9 mouse cellular contexts compared by ENCODE assay signal in genomic region chr4:147935904-147936303, GRCm38 (mm10). TPM values are rescaled to one million over a fixed set of nuclear protein-coding genes. Genes with fewer than 3 reads are reported as not detected.
DNase-seq lines count a peak whose midpoint lies in the region; ATAC-seq and TF ChIP-seq lines count a peak whose summit lies in the region.
"Had no signal": no experiment of that assay in that cellular context is flagged by ENCODE, and none has a peak within 500 bp of the region (broad histone marks: within the 10 kb centered on the region; RNA-seq: fewer than 3 reads in every experiment).

No protein-coding gene starts in this region.

- no peaks in the 10 kb centered on the region for H3K9me3 ChIP-seq in heart, embryonic 11.5 days (replicated peaks; ENCODE audit: control insufficient read depth, low read length)
- H3K9me3 ChIP-seq in E14TG2a.4 (ENCODE audit: low read length): no peaks in the 10 kb centered on the region
- H3K9me3 ChIP-seq in forebrain, embryonic 16.5 days (ENCODE audit: control insufficient read depth, low read length): no peaks in the 10 kb centered on the region

- DNase-seq in heart, postnatal 36 days: no peak
- DNase-seq in cerebellum, adult 9-10 months: no peak
- no peak for DNase-seq in left cerebral cortex, adult 18-20 months (ENCODE audit: low spot score in 2 of 2)
- no peak for DNase-seq in left cerebral cortex, adult 9 months (ENCODE audit: low spot score in 2 of 2)

- H3K4me1 ChIP-seq in heart, embryonic 11.5 days (ENCODE audit: control insufficient read depth, insufficient read depth, low read length): peaks cover 6% of the 10 kb centered on the region; the same call in 1 of the 2 replicates
- H3K4me1 ChIP-seq in E14TG2a.4 (replicated peaks; ENCODE audit: low read depth, low read length): peaks cover 69% of the 10 kb centered on the region
- peaks cover 16% of the 10 kb centered on the region for H3K4me1 ChIP-seq in forebrain, embryonic 16.5 days (replicated peaks; ENCODE audit: control insufficient read depth, insufficient read depth, low read length)

- intact Hi-C loops in heart, postnatal 36 days (cut with DNase I): loop anchor here (2.0 kb wide), 1 partner anchor 31 kb away; the partner anchor contains the start of gene Mfn2

- peak overlapping the region; percentile 72 for H3K4me3 ChIP-seq in heart, embryonic 11.5 days (ENCODE audit: low read depth, low read length)
- peak overlapping the region; percentile 87 for H3K4me3 ChIP-seq in E14TG2a.4 (replicated peaks; ENCODE audit: low read length)
- peak overlapping the region; percentile 51 for H3K4me3 ChIP-seq in forebrain, embryonic 16.5 days (replicated peaks; ENCODE audit: low read length)
- peak overlapping the region; percentile 86 for H3K4me3 ChIP-seq in macrophage (ENCODE audit: inconsistent target)

- H3K4me2 ChIP-seq in heart, embryonic 11.5 days: peak overlapping the region; percentile 87
- peak overlapping the region; percentile 97 for H3K4me2 ChIP-seq in forebrain, embryonic 16.5 days (ENCODE audit: low read length)

- H3K9ac ChIP-seq in heart, embryonic 11.5 days (ENCODE audit: low read depth, low read length): peak overlapping the region; percentile 88
- H3K9ac ChIP-seq in forebrain, embryonic 16.5 days (replicated peaks; ENCODE audit: low read depth, low read length): peak overlapping the region; percentile 58

- H3K36me3 ChIP-seq in heart, embryonic 11.5 days (ENCODE audit: control insufficient read depth, insufficient read depth, low read length): peaks cover 4% of the 10 kb centered on the region
- peaks cover 22% of the 10 kb centered on the region for H3K36me3 ChIP-seq in E14TG2a.4 (ENCODE audit: insufficient read depth, low read length)
- no peaks in the 10 kb centered on the region for H3K36me3 ChIP-seq in forebrain, embryonic 16.5 days (ENCODE audit: control insufficient read depth, insufficient read depth)
- peaks cover 20% of the 10 kb centered on the region for H3K36me3 ChIP-seq in macrophage (ENCODE audit: inconsistent target)

- WGBS in heart, embryonic 11.5 days (ENCODE audit: insufficient replicate concordance): 16% methylated on average over 9 of the region's 9 CpGs
- 24% methylated on average over 9 of the region's 9 CpGs for WGBS in forebrain, embryonic 16.5 days
- 40% methylated on average over 9 of the region's 9 CpGs for WGBS in macrophage (ENCODE audit: missing documents)

- no peak for ATAC-seq in heart, embryonic 11.5 days (replicated peaks; ENCODE audit: insufficient number of reproducible peaks, low FRiP score, low TSS enrichment)
- ATAC-seq in forebrain, embryonic 16.5 days: no peak

- H3K27ac ChIP-seq in heart, embryonic 11.5 days (ENCODE audit: low read depth, low read length): peak overlapping the region; percentile 80; the same call in 1 of the 2 replicates
- H3K27ac ChIP-seq in forebrain, embryonic 16.5 days (ENCODE audit: low read length): no peak overlapping the region
- H3K27ac ChIP-seq in macrophage: peak overlapping the region; percentile 96

- H3K27me3 ChIP-seq in heart, embryonic 11.5 days (ENCODE audit: control insufficient read depth, insufficient read depth, low read length): no peaks in the 10 kb centered on the region
- H3K27me3 ChIP-seq in E14TG2a.4 (ENCODE audit: insufficient read depth, low read length): peaks cover 8% of the 10 kb centered on the region; the same call in 1 of the 2 replicates
- no peaks in the 10 kb centered on the region for H3K27me3 ChIP-seq in forebrain, embryonic 16.5 days (replicated peaks; ENCODE audit: control insufficient read depth, insufficient read depth, low read length)

- no peak for TF ChIP-seq CTCF in E14TG2a.4 (conservative IDR thresholded peaks at IDR 0.05; ENCODE audit: low read length)

- peaks cover 55% of the 10 kb centered on the region for H3K79me2 ChIP-seq in macrophage (ENCODE audit: inconsistent target)

RNA-seq across cellular contexts. Expression of gene Plod1, which starts 0.7 kb away (rescaled TPM):
- polyA plus RNA-seq in heart, embryonic 11.5 days (2014; fragmentation: Nextera tagmentation; extraction: Ambion mirVana): 40.1 and 50.2 TPM in 2 replicates
- 10 to 100 TPM; 71.3 to 89.9 TPM for total RNA-seq in heart, postnatal 36 days (2021)
- 16.3 and 18.1 TPM in 2 replicates for polyA plus RNA-seq in forebrain, embryonic 16.5 days (2015; fragmentation: Nextera tagmentation; extraction: Ambion mirVana)
- total RNA-seq in macrophage (2018; cell fraction: chromatin; rRNA removed): 100 to 1,000 TPM in 14 of 26 experiments, 10 to 100 TPM in 12; 40.1 to 217 (median 115) TPM
- total RNA-seq in macrophage (2018; cell fraction: cytosol; rRNA removed): 100 to 1,000 TPM; 112 to 222 (median 172) TPM
- 100 to 1,000 TPM; 137 to 399 (median 260) TPM for total RNA-seq in macrophage (2018; cell fraction: nucleus; rRNA removed)
- 144 to 203 TPM (median 190 TPM) in 3 replicates for polyA plus RNA-seq in macrophage (2018)
- total RNA-seq in left cerebral cortex, adult 18-20 months (2021): 10 to 100 TPM; 12.1 to 12.6 TPM

RNA-seq across cellular contexts. Expression of gene 2510039O18Rik, which starts 4.8 kb away (rescaled TPM):
- polyA plus RNA-seq in heart, embryonic 11.5 days (2014; fragmentation: Nextera tagmentation; extraction: Ambion mirVana): 16.4 and 16.5 TPM in 2 replicates
- total RNA-seq in heart, postnatal 36 days (2021): 10 to 100 TPM; 37.2 to 41.2 TPM
- 10.0 and 11.2 TPM in 2 replicates for polyA plus RNA-seq in forebrain, embryonic 16.5 days (2015; fragmentation: Nextera tagmentation; extraction: Ambion mirVana)
- total RNA-seq in macrophage (2018; cell fraction: chromatin; rRNA removed): 10 to 100 TPM in 22 of 26 experiments, 1 to 10 TPM in 4; 3.6 to 36.9 (median 22.2) TPM
- 10 to 100 TPM; 45.3 to 80.5 (median 62.6) TPM for total RNA-seq in macrophage (2018; cell fraction: cytosol; rRNA removed)
- total RNA-seq in macrophage (2018; cell fraction: nucleus; rRNA removed): 100 to 1,000 TPM in 6 of 26 experiments, 10 to 100 TPM in 20; 39.2 to 130 (median 80.1) TPM
- 39.1 to 67.9 TPM (median 59.0 TPM) in 3 replicates for polyA plus RNA-seq in macrophage (2018)
- total RNA-seq in left cerebral cortex, adult 18-20 months (2021): 10 to 100 TPM; 29.6 to 32.6 TPM

RNA-seq across cellular contexts. Expression of gene Mfn2, which starts 31.4 kb away (rescaled TPM):
- polyA plus RNA-seq in heart, embryonic 11.5 days (2014; fragmentation: Nextera tagmentation; extraction: Ambion mirVana): 61.8 and 95.4 TPM in 2 replicates
- 100 to 1,000 TPM; 670 to 699 TPM for total RNA-seq in heart, postnatal 36 days (2021)
- polyA plus RNA-seq in forebrain, embryonic 16.5 days (2015; fragmentation: Nextera tagmentation; extraction: Ambion mirVana): 82.4 and 90.7 TPM in 2 replicates
- total RNA-seq in macrophage (2018; cell fraction: chromatin; rRNA removed): 10 to 100 TPM; 11.2 to 44.6 (median 29.1) TPM
- 10 to 100 TPM; 30.0 to 43.9 (median 38.2) TPM for total RNA-seq in macrophage (2018; cell fraction: cytosol; rRNA removed)
- total RNA-seq in macrophage (2018; cell fraction: nucleus; rRNA removed): 10 to 100 TPM; 17.7 to 45.1 (median 29.2) TPM
- 28.8 to 35.7 TPM (median 29.8 TPM) in 3 replicates for polyA plus RNA-seq in macrophage (2018)
- 100 to 1,000 TPM; 198 to 204 TPM for total RNA-seq in left cerebral cortex, adult 18-20 months (2021)

RNA-seq across cellular contexts. Expression of gene Nppb, which starts 49.7 kb away (rescaled TPM):
- 305 and 336 TPM in 2 replicates for polyA plus RNA-seq in heart, embryonic 11.5 days (2014; fragmentation: Nextera tagmentation; extraction: Ambion mirVana)
- 100 to 1,000 TPM in 1 of 2 experiments, 10 to 100 TPM in 1; 93.0 to 227 TPM for total RNA-seq in heart, postnatal 36 days (2021)
- polyA plus RNA-seq in forebrain, embryonic 16.5 days (2015; fragmentation: Nextera tagmentation; extraction: Ambion mirVana): not detected in 2 replicates
- not detected for total RNA-seq in macrophage (2018; cell fraction: chromatin; rRNA removed)
- total RNA-seq in macrophage (2018; cell fraction: cytosol; rRNA removed): not detected
- not detected for total RNA-seq in macrophage (2018; cell fraction: nucleus; rRNA removed)
- not detected in 3 replicates for polyA plus RNA-seq in macrophage (2018)
- not detected for total RNA-seq in left cerebral cortex, adult 18-20 months (2021)
- total RNA-seq: hematopoietic stem cell, adult 5-6 weeks had no signal
